Mouse (Mus musculus): ENCODE results near the gene Slit1. TPM values are rescaled to one million over a fixed set of nuclear protein-coding genes. Genes with fewer than 3 reads are reported as not detected.

Gene Slit1
- polyA plus RNA-seq, 1 experiment from 2014 or later: 1.00 TPM

DNA sequence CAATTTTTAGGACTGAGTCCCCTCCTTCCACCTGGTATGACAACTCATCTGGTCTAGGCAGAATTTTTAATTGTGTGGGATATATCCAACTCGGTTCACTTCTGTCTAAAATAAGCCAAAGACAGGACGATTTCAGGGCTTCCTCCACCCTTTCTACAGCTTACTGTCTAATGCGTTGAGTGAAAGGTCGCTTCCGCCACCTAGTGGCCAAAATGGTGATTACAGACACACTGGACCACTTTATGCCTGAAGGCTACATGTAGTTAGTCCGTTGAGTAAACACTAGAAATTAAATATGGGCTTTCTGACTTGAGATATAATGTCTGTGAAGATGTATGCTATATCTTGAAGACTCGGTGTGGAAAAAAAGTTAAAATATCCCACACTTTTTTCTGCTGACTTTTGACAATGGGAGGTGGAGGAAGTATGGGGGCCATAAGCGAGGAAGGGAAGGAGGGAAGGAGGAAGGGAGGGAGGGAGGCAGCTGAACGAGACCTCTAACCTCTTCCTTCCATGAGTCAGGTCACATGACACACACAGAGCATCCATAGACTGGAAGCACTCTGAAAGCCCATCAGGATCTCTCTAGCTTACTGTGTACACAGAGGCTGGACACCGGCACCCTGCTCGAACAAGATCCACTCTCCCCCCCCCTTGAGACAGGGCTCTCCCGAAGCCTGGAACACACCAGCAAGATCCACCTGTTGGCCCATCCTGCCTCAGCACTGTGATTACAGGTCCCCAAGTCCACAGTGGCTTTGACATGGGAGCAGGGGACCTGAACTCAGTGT lies 20.6 kb upstream of the Slit1 start:
- Histone ChIP-seq H3K27me3 (ENCODE audit: control insufficient read depth, insufficient read depth, low read length) (no peaks in the 10 kb centered on the region), H3K9me3 (ENCODE audit: control insufficient read depth, low read depth, low read length) (no peaks in the 10 kb centered on the region), H3K36me3 (ENCODE audit: control insufficient read depth, insufficient read depth, low read length) (peaks cover 4% of the 10 kb centered on the region; the same call in 1 of the 2 replicates), H3K4me3 (ENCODE audit: low read depth, low read length) (no peak overlapping the region), H3K27ac (ENCODE audit: low read length) (no peak overlapping the region), H3K4me1 (ENCODE audit: control insufficient read depth, insufficient read depth, low read length) (no peaks in the 10 kb centered on the region), H3K9ac (replicated peaks; ENCODE audit: low read depth, low read length) (no peak overlapping the region), H3K4me2 (replicated peaks; ENCODE audit: low read depth, low read length) (no peak overlapping the region)
- ATAC-seq (ENCODE audit: insufficient number of reproducible peaks, insufficient read depth, low FRiP score, low read depth): no peak; the same call in 1 of the 2 replicates
- 30% methylated on average over 12 of the region's 12 CpGs for WGBS

DNA sequence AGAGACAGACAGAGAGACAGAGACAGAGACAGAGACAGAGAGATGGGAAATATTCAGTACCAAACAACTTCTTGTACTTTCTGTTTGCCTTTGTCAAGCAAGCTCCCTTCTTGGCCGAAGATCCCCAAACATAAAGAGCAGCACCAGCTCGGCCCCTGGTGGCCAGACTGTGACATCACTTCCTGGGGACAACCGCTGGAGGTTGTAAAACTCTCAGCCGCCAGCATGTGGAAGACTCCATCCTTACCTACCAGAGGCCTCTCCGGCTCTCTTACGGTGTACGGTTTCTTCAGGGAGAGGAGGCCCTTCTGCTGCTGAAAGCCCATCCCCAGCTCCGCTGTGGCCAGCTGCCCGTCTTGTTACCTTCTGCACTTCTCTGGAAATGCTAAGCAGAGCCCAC lies 18.1 kb upstream of the Slit1 start:
- Histone ChIP-seq H3K9me3 (ENCODE audit: control insufficient read depth, low read depth, low read length) (no peaks in the 10 kb centered on the region), H3K9ac (replicated peaks; ENCODE audit: low read depth, low read length) (no peak overlapping the region), H3K4me2 (replicated peaks; ENCODE audit: low read depth, low read length) (no peak overlapping the region), H3K4me3 (ENCODE audit: low read depth, low read length) (no peak overlapping the region), H3K4me1 (ENCODE audit: control insufficient read depth, insufficient read depth, low read length) (no peaks in the 10 kb centered on the region), H3K27me3 (ENCODE audit: control insufficient read depth, insufficient read depth, low read length) (no peaks in the 10 kb centered on the region), H3K27ac (ENCODE audit: low read length) (no peak overlapping the region), H3K36me3 (ENCODE audit: control insufficient read depth, insufficient read depth, low read length) (no peaks in the 10 kb centered on the region)
- ATAC-seq (ENCODE audit: insufficient number of reproducible peaks, insufficient read depth, low FRiP score, low read depth): no peak
- 39% methylated on average over 9 of the region's 9 CpGs for WGBS

DNA sequence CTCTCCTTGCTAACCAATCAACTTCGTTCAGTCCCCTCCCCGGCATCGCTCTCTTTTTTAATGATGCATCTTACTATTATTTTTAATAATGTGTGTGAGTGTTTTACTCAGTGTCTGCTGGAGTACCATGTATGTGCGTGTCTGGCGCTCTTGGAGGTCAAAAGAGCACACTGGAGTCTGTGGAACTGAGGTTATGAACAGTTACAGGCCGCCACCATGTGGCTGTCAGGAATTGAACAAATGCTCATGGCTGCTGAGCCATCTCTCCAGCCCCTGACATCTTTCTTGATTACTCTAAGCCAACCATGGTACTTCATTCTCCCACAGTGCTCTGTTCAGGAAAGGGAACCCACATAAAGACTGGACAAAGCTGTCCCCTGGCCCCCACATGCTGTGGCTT lies 16.3 kb upstream of the Slit1 start:
- H3K4me2 ChIP-seq (replicated peaks; ENCODE audit: low read depth, low read length): no peak overlapping the region
- H3K27me3 ChIP-seq (ENCODE audit: control insufficient read depth, insufficient read depth, low read length): no peaks in the 10 kb centered on the region
- no peak for ATAC-seq (ENCODE audit: insufficient number of reproducible peaks, insufficient read depth, low FRiP score, low read depth)
- H3K4me3 ChIP-seq (ENCODE audit: low read depth, low read length): no peak overlapping the region
- H3K27ac ChIP-seq (ENCODE audit: low read length): no peak overlapping the region
- no peaks in the 10 kb centered on the region for H3K36me3 ChIP-seq (ENCODE audit: control insufficient read depth, insufficient read depth, low read length)
- WGBS: 80% methylated on average over 6 of the region's 6 CpGs
- H3K4me1 ChIP-seq (ENCODE audit: control insufficient read depth, insufficient read depth, low read length): no peaks in the 10 kb centered on the region
- H3K9ac ChIP-seq (replicated peaks; ENCODE audit: low read depth, low read length): no peak overlapping the region
- no peaks in the 10 kb centered on the region for H3K9me3 ChIP-seq (ENCODE audit: control insufficient read depth, low read depth, low read length)

DNA sequence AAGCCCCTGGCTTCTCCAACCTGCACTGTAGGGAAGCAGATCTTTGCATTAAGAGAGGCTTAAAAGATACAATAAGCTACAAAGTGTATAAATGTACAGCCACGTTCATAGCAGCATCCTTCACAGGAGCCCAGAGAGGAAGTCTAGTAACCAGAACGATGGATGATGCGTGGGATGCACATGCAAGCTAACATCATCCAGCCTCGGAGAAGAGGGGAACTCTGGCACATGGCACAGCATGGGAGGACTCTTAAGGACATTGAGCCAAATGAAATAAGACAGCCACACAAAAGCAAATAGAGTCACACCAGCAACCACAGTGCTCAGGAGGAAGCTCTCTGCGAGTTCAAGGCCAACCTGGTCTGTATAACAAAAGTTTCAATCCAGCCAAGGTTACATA lies 15.8 kb upstream of the Slit1 start:
- ATAC-seq (ENCODE audit: insufficient number of reproducible peaks, insufficient read depth, low FRiP score, low read depth): no peak
- H3K27me3 ChIP-seq (ENCODE audit: control insufficient read depth, insufficient read depth, low read length): no peaks in the 10 kb centered on the region
- H3K9me3 ChIP-seq (ENCODE audit: control insufficient read depth, low read depth, low read length): no peaks in the 10 kb centered on the region
- no peak overlapping the region for H3K9ac ChIP-seq (replicated peaks; ENCODE audit: low read depth, low read length)
- WGBS: 86% methylated on average over 5 of the region's 5 CpGs
- H3K4me1 ChIP-seq (ENCODE audit: control insufficient read depth, insufficient read depth, low read length): no peaks in the 10 kb centered on the region
- H3K4me3 ChIP-seq (ENCODE audit: low read depth, low read length): no peak overlapping the region
- H3K27ac ChIP-seq (ENCODE audit: low read length): no peak overlapping the region
- H3K4me2 ChIP-seq (replicated peaks; ENCODE audit: low read depth, low read length): no peak overlapping the region
- H3K36me3 ChIP-seq (ENCODE audit: control insufficient read depth, insufficient read depth, low read length): no peaks in the 10 kb centered on the region

DNA sequence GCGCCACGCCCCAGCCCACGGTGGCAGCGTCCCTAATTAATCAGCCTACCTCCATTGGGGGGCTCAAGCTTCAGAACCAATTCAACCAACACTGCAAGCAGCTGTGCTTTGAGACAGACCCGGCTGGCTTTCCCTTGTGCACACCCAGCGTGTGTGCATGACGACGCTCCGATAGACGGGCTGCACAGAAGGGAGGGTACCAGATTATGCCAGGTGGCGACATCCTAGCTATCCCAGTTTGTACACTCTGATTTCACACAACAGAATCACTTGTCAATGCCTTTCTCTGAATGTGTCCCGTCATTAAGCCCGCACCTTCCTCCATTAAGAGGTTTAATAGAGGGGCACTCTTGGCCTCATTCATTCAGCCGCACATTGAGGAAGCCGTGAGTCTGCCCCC lies 11.3 kb upstream of the Slit1 start:
- H3K27me3 ChIP-seq (ENCODE audit: control insufficient read depth, insufficient read depth, low read length): no peaks in the 10 kb centered on the region
- no peaks in the 10 kb centered on the region for H3K36me3 ChIP-seq (ENCODE audit: control insufficient read depth, insufficient read depth, low read length)
- H3K4me1 ChIP-seq (ENCODE audit: control insufficient read depth, insufficient read depth, low read length): no peaks in the 10 kb centered on the region
- 77% methylated on average over 15 of the region's 15 CpGs for WGBS
- ATAC-seq (ENCODE audit: insufficient number of reproducible peaks, insufficient read depth, low FRiP score, low read depth): no peak
- H3K4me3 ChIP-seq (ENCODE audit: low read depth, low read length): no peak overlapping the region
- H3K27ac ChIP-seq (ENCODE audit: low read length): no peak overlapping the region
- no peak overlapping the region for H3K9ac ChIP-seq (replicated peaks; ENCODE audit: low read depth, low read length)
- H3K4me2 ChIP-seq (replicated peaks; ENCODE audit: low read depth, low read length): no peak overlapping the region
- no peaks in the 10 kb centered on the region for H3K9me3 ChIP-seq (ENCODE audit: control insufficient read depth, low read depth, low read length)

DNA sequence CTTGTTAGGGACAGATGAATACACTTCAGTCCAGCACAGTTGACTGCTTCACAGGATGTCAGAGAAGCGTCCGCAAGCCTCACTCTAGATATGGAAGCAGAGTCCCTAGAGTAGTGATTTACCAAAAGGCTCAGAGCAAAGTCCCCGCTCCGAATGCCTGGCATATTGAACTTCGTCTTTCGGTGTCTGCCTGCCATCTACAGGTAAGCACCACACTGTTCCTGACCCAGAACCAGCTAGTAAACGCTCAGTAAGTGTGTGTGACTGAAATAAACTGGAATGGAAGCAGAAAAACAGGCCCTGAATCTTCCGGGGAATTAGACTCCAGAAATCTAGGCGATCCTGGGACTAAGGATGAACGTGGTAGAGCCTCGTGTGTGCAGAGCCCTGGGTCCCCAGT lies 8.4 kb upstream of the Slit1 start:
- ATAC-seq (ENCODE audit: insufficient number of reproducible peaks, insufficient read depth, low FRiP score, low read depth): no peak
- Histone ChIP-seq H3K36me3 (ENCODE audit: control insufficient read depth, insufficient read depth, low read length) (no peaks in the 10 kb centered on the region), H3K27me3 (ENCODE audit: control insufficient read depth, insufficient read depth, low read length) (no peaks in the 10 kb centered on the region), H3K9ac (replicated peaks; ENCODE audit: low read depth, low read length) (no peak overlapping the region), H3K9me3 (ENCODE audit: control insufficient read depth, low read depth, low read length) (no peaks in the 10 kb centered on the region), H3K4me2 (replicated peaks; ENCODE audit: low read depth, low read length) (no peak overlapping the region), H3K4me1 (ENCODE audit: control insufficient read depth, insufficient read depth, low read length) (no peaks in the 10 kb centered on the region), H3K27ac (ENCODE audit: low read length) (no peak overlapping the region), H3K4me3 (ENCODE audit: low read depth, low read length) (no peak overlapping the region)
- 73% methylated on average over 11 of the region's 11 CpGs for WGBS

DNA sequence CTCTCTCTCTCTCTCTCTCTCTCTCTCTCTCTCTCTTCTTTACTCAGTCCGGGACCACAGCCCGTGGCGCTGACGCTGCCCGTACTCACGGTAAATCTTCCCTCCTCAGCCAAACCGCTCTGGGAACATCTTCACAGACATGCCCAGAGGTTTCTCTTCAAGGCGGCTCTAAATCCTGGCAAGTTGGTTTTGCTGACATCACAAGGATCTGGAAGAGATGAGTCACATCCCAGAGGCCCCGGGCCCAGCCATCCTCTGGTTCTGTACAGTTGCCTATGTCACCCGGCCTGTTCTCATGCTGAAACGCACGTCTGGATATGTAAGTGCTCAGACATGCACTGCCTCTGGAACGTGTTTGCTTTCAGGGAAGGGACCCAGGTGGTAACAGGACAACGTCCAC lies 4.0 kb upstream of the Slit1 start:
- WGBS: 83% methylated on average over 14 of the region's 14 CpGs
- Histone ChIP-seq H3K4me1 (ENCODE audit: control insufficient read depth, insufficient read depth, low read length) (peaks cover 10% of the 10 kb centered on the region; the same call in 1 of the 2 replicates), H3K27ac (ENCODE audit: low read length) (no peak overlapping the region), H3K4me2 (replicated peaks; ENCODE audit: low read depth, low read length) (no peak overlapping the region), H3K9me3 (ENCODE audit: control insufficient read depth, low read depth, low read length) (no peaks in the 10 kb centered on the region), H3K27me3 (ENCODE audit: control insufficient read depth, insufficient read depth, low read length) (peaks cover 10% of the 10 kb centered on the region), H3K4me3 (ENCODE audit: low read depth, low read length) (no peak overlapping the region), H3K36me3 (ENCODE audit: control insufficient read depth, insufficient read depth, low read length) (no peaks in the 10 kb centered on the region), H3K9ac (replicated peaks; ENCODE audit: low read depth, low read length) (no peak overlapping the region)
- ATAC-seq (ENCODE audit: insufficient number of reproducible peaks, insufficient read depth, low FRiP score, low read depth): no peak

DNA sequence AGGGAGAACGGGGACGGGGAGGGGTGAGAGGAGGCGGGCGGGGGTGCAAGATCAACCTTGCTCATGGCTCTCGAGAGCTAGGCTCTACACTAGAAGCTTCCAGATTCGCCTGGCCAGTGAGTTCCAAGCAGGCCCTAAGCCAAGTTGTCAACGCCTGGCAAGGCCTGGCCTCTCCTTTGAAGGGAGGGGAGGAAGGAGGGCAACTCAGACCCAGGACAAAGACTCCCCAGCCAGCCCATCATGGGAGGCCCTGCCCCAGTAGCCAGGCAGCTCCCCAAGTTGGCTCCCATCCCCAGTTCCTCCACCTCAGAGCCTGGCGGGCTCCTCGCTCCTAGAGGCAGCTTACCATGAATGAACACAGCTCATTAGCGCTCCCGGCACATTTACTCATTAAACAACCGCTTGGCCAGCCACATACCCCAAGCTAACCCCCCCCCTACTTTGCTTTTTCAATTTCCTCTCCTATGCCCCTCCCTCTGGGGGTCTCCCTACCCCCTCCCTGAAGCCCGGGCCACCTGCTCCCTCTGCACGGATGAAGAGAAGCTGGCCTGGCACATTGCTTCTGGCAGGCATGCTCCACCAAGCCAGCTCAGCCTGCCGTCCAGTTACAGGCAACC lies 2.6 kb upstream of the Slit1 start:
- 51% methylated on average over 15 of the region's 15 CpGs for WGBS

More for the DNA sequence above, 2.6 kb upstream of the Slit1 start:
- H3K36me3 ChIP-seq (ENCODE audit: control insufficient read depth, insufficient read depth, low read length): no peaks in the 10 kb centered on the region
- no peak overlapping the region for H3K27ac ChIP-seq (ENCODE audit: low read length)
- peaks cover 10% of the 10 kb centered on the region; the same call in 1 of the 2 replicates for H3K4me1 ChIP-seq (ENCODE audit: control insufficient read depth, insufficient read depth, low read length)
- no peak overlapping the region for H3K4me2 ChIP-seq (replicated peaks; ENCODE audit: low read depth, low read length)
- ATAC-seq (ENCODE audit: insufficient number of reproducible peaks, insufficient read depth, low FRiP score, low read depth): no peak
- no peak overlapping the region for H3K4me3 ChIP-seq (ENCODE audit: low read depth, low read length)
- no peak overlapping the region for H3K9ac ChIP-seq (replicated peaks; ENCODE audit: low read depth, low read length)
- H3K27me3 ChIP-seq (ENCODE audit: control insufficient read depth, insufficient read depth, low read length): peaks cover 13% of the 10 kb centered on the region
- no peaks in the 10 kb centered on the region for H3K9me3 ChIP-seq (ENCODE audit: control insufficient read depth, low read depth, low read length)
